Mouse (Mus musculus): ENCODE data around the gene Crlf2. TPM values are rescaled to one million over a fixed set of nuclear protein-coding genes. Genes with fewer than 3 reads are reported as not detected.

Crlf2 gene
- total RNA-seq, 4 experiments from 2014 or later: 1.9 to 2.6 (median 2.3) TPM

DNA sequence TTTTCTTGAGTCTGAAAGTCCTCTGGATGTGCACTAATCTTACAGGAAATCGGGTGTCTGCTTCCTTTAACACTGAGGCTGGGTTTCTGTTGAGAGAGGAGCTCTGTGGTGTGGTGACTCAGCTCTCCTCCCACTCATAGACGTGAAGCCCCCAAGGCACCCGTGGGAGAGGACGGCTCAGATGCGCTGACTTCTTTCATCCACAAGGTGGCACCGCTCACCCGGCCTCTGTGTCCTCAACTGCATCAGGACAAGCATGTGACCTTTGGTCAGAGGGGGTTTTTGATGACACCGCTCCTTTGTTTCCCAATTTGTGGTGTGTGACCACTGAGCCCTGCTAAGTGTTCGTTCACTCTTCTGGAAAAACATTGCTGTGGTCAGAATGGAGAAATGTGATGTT is 10.1 kb downstream of the Crlf2 start:
- DNase-seq (ENCODE audit: low spot score in 2 of 2): no peak

DNA sequence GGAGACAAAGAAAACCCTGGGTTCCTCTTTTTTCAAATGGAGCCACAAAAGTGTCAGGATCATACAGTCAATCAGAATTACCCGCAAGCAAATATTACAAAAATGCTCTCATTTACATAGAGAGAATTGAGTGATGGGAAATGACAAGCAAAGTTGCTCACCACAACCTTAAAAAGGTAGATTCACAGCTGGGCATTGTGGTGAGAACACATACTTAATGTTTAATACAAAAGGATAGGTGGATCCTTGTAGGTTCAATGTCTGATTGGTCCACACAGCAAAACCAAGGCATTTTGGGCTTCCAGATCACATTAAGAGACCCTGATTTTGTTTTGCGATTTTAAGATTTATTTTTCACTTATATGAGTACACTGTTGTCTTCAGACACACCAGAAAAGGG is 11.7 kb downstream of the Crlf2 start:
- DNase-seq (ENCODE audit: low spot score in 2 of 2): no peak

GRCm38 (mm10) chr5:109509679-109510078 is 49.1 kb downstream of the Crlf2 start:
- DNase-seq (ENCODE audit: low spot score in 2 of 2): no peak

DNA sequence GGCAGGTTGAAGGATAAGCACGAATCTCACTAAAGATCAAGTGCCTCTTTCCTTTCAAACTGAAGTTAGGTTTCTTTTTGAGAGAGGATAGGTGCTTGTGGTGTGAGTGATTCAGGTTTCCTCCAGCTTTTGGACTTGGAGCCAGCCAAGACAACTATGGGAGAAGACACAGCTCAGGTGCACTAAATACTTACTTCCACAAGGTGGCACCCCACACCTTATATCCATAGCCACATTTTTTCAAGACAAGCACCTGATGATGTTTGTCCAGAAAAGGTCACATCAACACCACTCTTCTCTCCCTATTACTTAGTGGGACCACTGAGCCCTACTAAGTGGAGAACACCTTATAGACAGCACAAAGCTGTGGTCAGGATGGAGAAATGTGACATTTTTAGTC is 52.1 kb downstream of the Crlf2 start:
- no peak for DNase-seq (ENCODE audit: low spot score in 2 of 2)

Other genes starting within 250 kb of the Crlf2 start
- not detected for gene Vmn2r16, start 228.8 kb downstream of the Crlf2 start, total RNA-seq (2022)
- not detected for gene Vmn2r17, start 139.3 kb downstream of the Crlf2 start, total RNA-seq (2022)
- under 1 TPM; 0.22 to 0.60 (median 0.36) TPM for gene 5430403G16Rik, start 132.0 kb upstream of the Crlf2 start, total RNA-seq (2022)
- gene 4930522L14Rik, start 192.9 kb upstream of the Crlf2 start, total RNA-seq (2022): 1 to 10 TPM in 2 of 4 experiments, under 1 TPM in 2; 0.56 to 1.3 (median 0.94) TPM

Data from gastrocnemius, adult 8-10 months (tissue).